Mouse (Mus musculus) ovary, postnatal 10 days (tissue): ENCODE measurements around the gene Il11ra1.
A peak's percentile ranks its signal among the peaks of the same experiment; 100 is the strongest.
"Not testable (repeated sequence)": the region's sequence is repeated elsewhere in the genome, so short reads cannot be mapped to it uniquely, and the experiment has no call there.

Experiments
- DNase-seq: peaks from one replicate; pipeline ENCODE4 v3.0.0; 2022; ENCODE audit warnings: low spot score

Gene Il11ra1

GRCm38 (mm10) chr4:41681176-41681575 is 18.6 kb upstream of the Il11ra1 start:
- DNase-seq: no peak

DNA sequence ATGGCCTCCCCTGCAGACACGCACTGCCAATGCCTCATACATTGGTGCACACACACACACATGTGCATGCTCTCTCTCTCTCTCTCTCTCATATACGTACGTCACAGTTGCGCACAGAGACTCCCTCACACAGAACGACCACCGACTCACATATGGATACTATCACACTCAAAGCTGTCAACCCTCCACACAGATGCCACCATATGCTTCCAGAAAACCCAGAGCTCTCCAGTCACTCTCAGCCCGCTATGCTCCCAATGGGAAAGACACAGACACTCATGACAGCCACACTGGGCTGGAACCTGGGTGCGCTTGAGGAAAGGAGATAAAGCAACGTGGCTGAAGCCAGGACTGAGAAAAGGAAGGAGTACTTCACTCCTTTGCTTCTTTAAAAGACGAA is 17.8 kb upstream of the Il11ra1 start:
- no peak for DNase-seq

DNA sequence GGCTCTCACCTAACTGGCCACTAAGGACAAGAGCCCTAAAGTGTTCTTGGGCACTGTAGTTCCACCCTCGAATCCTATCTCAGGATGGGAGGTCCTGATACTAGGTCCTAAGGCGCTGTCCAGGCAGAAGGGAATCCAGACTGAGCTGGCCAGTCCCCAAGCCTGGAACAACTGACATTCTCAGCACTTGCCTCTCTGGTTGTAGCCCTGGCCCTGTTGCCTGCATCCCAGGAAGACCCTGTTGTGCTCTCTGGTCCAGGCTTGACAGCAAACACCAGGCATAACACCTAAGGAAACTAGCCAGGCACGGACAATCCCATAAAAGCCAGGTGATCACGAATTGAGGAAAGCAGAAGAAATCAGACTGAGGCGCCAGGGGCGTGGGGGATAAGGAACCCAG is 17.0 kb upstream of the Il11ra1 start:
- DNase-seq: no peak

- DNase-seq: not testable (repeated sequence)
Measured at GRCm38 (mm10) chr4:41683303-41683702, 16.5 kb upstream of the Il11ra1 start.

- not testable (repeated sequence) for DNase-seq
Measured at GRCm38 (mm10) chr4:41684131-41684930, 15.5 kb upstream of the Il11ra1 start.

GRCm38 (mm10) chr4:41684931-41685453 is 14.8 kb upstream of the Il11ra1 start:
- DNase-seq: not testable (repeated sequence)

DNA sequence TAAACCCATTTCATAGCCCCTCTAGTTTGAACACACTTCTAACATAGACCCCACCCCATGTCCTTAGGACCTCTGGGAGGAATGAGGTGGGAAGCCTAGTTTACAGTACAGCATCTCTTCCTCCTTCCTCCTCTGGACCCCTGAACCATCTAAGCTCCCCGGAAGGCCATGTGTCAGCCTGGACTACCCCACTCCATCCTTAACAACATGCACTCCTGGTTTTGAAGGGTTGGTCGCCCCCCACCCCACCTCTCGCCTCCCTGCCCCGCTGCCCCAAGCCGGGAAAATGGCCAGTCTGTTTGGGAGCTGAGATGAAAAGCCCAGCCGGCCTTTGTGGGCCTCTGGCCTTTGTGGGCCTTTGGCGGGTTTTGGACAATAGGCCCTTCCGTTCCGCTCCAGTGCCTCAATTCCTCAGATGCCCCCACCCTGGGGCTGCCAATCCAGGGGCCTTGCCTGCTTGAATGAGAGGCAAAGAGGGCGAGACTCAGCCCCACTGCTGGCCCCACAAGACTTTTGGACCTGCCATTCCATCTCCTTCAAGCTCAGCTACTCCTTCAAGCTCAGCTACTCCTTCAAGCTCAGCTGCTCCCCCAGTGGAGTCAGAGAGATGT is 13.8 kb upstream of the Il11ra1 start:
- not testable (repeated sequence) for DNase-seq

- DNase-seq: not testable (repeated sequence)
Measured at GRCm38 (mm10) chr4:41688562-41688961, 11.2 kb upstream of the Il11ra1 start.

DNA sequence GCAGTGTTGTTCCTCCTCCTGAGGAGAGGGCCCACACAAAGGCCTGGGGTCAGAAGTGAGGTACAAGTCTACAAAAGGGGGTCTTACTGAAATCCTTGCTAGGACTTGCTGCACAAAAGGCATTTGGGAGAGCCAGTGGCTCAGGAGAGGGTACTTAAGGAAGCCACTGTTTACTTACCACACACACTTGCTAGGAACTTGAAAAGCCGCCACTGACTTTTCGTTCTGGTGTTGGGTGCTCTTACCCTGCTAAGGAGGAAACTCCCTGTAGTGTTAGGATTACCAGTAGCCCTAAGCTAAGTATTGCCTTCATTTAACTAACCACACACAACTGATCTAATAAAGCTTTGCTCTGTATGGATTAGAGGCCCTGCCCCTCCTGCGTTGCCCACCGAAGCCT is 9.8 kb upstream of the Il11ra1 start:
- DNase-seq: not testable (repeated sequence)

- not testable (repeated sequence) for DNase-seq
Measured at GRCm38 (mm10) chr4:41693511-41693910, 6.3 kb upstream of the Il11ra1 start.

DNA sequence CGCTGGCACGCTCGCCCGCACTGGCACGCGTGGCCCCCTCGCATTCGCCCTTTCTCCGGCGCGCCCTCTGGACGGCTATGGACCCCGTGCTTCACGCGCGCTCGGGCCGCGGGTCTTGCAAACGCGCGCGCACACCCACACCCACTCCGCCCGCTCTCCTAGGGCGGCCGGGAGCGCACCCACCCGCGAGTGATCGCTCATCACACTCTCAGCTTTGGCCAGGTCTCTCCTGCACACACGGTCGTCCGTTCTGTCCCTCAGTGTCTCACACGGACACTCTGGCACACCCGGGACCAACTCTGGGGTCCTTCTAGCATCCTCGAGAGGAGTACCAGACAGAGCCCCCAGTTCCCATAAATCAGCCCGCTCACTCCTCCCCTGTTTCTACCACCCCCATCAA is 4.0 kb upstream of the Il11ra1 start:
- not testable (repeated sequence) for DNase-seq

- not testable (repeated sequence) for DNase-seq
Measured at GRCm38 (mm10) chr4:41696452-41696851, 3.3 kb upstream of the Il11ra1 start.

GRCm38 (mm10) chr4:41696930-41697841 is 2.6 kb upstream of the Il11ra1 start, which contains the start of gene Cntfr:
Cntfr (minus strand) TSS chr4:41697089.
- DNase-seq: peak; percentile 63

- DNase-seq: not testable (repeated sequence)
Measured at GRCm38 (mm10) chr4:41698421-41699016, 1.3 kb upstream of the Il11ra1 start.

- not testable (repeated sequence) for DNase-seq
Measured at GRCm38 (mm10) chr4:41700224-41700623, 435 bp downstream of the Il11ra1 start.

- DNase-seq: not testable (repeated sequence)
Measured at GRCm38 (mm10) chr4:41702226-41702625, 2.4 kb downstream of the Il11ra1 start.

DNA sequence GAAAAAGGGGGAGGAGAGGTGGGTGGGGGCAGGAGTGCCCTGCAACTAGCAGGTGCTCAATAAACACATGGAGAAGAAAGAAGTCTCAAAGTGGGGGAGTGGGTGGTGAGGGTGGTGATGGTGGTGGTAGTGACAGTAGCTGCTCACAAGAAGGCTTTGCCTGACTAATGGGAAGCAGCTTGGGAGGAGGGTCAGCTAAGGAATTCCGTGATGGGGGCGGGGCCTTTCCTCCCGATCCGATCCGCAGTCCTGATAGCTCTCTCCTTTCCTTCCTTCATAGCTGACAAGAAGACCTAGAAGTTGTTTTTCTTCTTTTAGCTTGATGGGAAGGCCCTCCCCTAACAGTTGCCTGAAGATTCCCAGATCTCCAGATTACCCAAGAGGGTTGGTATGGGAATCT is 4.9 kb downstream of the Il11ra1 start:
- no peak for DNase-seq

DNA sequence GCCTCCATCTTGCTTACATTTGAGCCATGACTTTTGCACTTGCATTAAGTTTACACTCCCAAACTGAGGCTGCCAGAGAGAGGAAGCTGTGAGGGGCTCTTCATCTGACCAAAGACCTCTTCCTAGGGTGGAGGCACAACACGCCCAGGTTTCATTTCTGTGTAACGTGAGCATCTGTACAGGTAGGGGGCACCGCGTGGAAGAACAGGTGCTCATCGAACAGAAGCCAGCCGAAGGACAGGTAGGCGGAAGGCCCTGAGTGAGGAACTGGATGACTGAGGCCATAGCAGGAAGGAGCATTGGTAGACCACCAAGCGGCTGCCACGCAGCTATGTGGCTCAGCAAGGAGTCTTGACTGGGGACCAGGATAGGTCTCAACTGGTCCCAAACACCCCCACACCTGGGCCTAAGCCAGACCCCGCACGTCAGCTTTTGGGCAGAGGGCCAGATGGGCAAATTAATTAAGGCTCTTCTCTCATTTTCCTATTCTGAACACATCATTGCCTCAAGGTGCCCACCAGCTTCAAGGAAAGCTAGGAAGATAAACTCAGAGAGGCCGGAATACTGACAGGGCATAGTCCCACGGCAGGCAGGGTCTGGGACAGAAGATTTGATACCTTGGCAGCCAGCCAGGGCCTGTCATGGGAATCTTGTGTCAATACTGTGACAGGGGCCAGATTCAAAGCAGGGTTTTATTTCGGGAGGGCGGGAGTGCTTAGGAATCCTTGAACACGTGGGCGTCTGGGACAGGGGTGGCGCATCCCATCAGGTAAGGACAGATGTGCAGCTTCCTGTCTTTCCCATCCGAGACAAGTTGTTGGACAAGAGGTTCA is 6.3 kb downstream of the Il11ra1 start:
- no peak for DNase-seq

DNA sequence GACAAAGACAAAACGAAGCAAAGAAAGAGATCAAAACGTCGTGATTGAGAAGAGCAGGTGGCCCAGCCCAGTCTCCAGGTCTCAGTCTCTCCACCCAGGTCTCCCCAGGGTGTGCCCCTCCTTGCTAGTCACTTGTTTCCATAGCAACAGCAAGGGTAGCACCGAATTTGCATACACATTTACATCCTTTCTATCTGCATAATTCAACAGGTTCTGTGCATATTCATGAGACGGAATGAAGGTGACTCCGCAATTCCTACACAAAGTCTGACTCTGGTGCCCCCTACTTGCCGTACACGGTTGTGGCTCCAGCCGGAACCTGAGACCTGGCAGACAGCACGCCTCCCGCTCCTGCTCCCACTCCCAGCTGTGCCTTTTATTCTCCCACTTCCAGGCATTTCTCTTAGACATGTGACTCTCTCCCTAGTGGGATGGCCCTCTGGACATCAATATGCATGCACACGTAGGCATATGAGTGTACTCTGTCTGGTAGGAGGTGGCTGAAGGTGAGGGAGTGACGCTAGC is 7.3 kb downstream of the Il11ra1 start:
- no peak for DNase-seq

GRCm38 (mm10) chr4:41708192-41708745 is 8.5 kb downstream of the Il11ra1 start:
- DNase-seq: no peak
